Mouse (Mus musculus) lung, postnatal 0 days (tissue): ENCODE measurements at regions not wholly inside any gene's neighbourhood (a gene's known extent, or its start where the extent isn't known, plus 50 kb on each side); places are given as distances from the start of the nearest gene placed in this dataset.

Source experiments
- ATAC-seq: fragments of 200-750 bp; cut with Nextera tagmentation; 2 replicates; pipeline ENCODE4 v1.8.0; 2017; ENCODE audit warnings: moderate library complexity
- DNase-seq: peaks from one replicate; pipeline ENCODE4 v3.0.0-alpha.2; 2016; ENCODE audit warnings: low spot score
- H3K27ac ChIP-seq: fragments of 300-500 bp; sonication (generic); 2 replicates; pipeline ENCODE4 v1.5.1; 2014; ENCODE audit warnings: antibody characterized with exemption, mild to moderate bottlenecking, low read length, mixed read lengths
- H3K27me3 ChIP-seq: fragments of 300-500 bp; sonication (generic); replicated peaks from 2 replicates; pipeline ENCODE4 v1.6.1; 2014; ENCODE audit warnings: low read length, mixed read lengths; ENCODE audit not compliant: insufficient read depth
- H3K36me3 ChIP-seq: fragments of 300-500 bp; sonication (generic); 2 replicates; pipeline ENCODE4 v1.6.1; 2014; ENCODE audit warnings: low read length, mixed read lengths; ENCODE audit not compliant: insufficient read depth
- H3K4me1 ChIP-seq: fragments of 300-500 bp; sonication (generic); 2 replicates; pipeline ENCODE4 v1.6.1; 2014; ENCODE audit warnings: antibody characterized with exemption, low read depth, low read length, mixed read lengths; ENCODE audit not compliant: insufficient read depth
- H3K4me2 ChIP-seq: fragments of 300-500 bp; sonication (generic); replicated peaks from 2 replicates; pipeline ENCODE4 v1.6.1; 2014; ENCODE audit warnings: low read depth, mild to moderate bottlenecking, low read length, moderate library complexity, mixed read lengths
- H3K4me3 ChIP-seq: fragments of 300-500 bp; sonication (generic); 2 replicates; pipeline ENCODE4 v1.5.1; 2014; ENCODE audit warnings: low read depth, low read length
- H3K9ac ChIP-seq: fragments of 300-500 bp; sonication (generic); replicated peaks from 2 replicates; pipeline ENCODE4 v1.6.1; 2014; ENCODE audit warnings: low read depth, mild to moderate bottlenecking
- H3K9me3 ChIP-seq: fragments of 300-500 bp; sonication (generic); 2 replicates; pipeline ENCODE4 v1.6.1; 2016; ENCODE audit warnings: low read length, mixed read lengths
- CTCF ChIP-seq: IDR thresholded peaks from 2 replicates; pipeline ENCODE4 v1.5.1; 2016; ENCODE audit warnings: antibody characterized with exemption, mild to moderate bottlenecking
- EP300 ChIP-seq: IDR thresholded peaks from 2 replicates; pipeline ENCODE4 v1.6.1; 2016; ENCODE audit warnings: antibody characterized with exemption, mild to moderate bottlenecking, control low read depth
- WGBS: fragments of 180-500 bp; shearing (Covaris S2); extraction: QIAGEN DNeasy Blood & Tissue Kit; methylation state at CpG from one replicate; pipeline ENCODE4 v1.1.7; 2014; 5-methylcytosine and 5-hydroxymethylcytosine counted together

DNA sequence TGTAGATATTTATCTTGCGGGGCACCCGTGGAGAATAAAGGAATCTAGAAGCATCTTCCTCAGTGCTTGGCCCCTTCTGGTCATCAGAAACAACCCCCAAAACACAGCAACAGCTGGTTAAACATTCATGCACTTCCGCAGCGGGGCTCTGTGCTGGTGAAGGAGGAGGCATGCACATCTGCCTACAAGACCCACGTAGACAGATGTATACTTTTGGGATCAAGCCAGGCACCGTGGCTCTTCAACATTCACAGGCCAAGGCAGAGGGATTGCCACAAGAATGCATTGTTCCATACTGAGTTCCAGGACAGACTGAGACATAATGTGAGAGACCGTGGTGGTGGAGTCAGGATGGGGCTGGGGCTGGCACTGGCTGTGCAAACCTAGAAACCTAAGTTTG is 103.0 kb upstream of the Tmem260 start:
- DNase-seq (no peak), ATAC-seq (no peak)
- no peak overlapping the region for H3K9ac ChIP-seq
- no peaks in the 10 kb centered on the region for H3K4me1 ChIP-seq
- no peak overlapping the region for H3K4me3 ChIP-seq
- H3K27me3 ChIP-seq = no peaks in the 10 kb centered on the region
- WGBS = 50% methylated on average over 7 of the region's 7 CpGs
- no peak overlapping the region for H3K4me2 ChIP-seq
- no peaks in the 10 kb centered on the region for H3K36me3 ChIP-seq
- no peak overlapping the region for H3K27ac ChIP-seq
- H3K9me3 ChIP-seq = no peaks in the 10 kb centered on the region
- TF ChIP-seq EP300 (no peak), CTCF (no peak)

DNA sequence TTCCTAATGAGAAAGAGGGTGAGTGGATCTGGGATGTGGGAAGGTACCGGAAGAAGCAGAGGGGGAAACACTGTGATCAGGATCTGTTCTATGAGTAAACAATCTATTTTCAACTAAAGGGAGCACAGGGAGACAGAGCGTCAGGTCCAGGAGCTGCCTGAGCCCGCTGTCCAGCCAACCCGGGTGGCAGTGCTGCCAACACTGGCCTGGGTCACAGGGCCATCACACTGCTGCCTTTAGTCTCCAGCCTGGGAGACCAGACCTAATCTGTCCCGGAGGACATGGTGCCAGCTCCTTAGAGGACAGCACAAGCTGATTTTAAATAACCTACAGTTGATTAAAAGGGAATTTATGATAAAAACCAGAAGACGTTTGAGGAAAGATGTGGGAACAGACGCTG is 100.0 kb upstream of the Tmem260 start:
- no peaks in the 10 kb centered on the region for H3K36me3 ChIP-seq
- H3K9ac ChIP-seq = no peak overlapping the region

DNA sequence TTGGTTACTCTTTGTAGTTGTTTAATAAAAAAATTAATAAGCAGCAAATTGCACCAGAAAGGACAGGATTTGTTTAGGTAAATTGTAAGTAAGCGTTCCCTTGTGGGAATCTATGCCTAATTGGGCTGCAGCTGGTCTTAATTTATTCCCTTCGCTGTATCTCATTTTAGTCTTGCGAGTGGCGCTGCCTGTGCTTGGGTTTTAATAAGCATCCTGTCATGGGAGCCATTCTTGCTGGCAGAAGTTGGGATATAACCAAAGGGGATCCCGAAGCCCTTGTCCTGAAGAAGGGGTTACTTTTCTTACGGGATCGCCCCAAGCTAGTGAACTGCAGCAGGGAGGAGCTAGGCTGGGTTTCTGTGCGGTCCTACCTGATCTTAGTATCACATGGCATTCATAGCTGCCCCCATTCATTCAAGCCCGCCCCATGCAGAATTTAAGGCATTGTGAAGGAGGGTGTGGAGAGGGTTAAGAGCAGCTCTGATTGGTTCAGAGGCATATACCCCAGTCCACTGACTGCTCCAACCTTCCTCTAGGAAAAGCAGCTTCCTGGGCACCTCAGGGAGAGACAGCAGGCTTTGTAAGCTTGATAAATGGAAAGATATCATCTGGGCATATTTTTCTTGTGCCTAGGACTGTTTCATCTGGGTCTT is 96.4 kb upstream of the Tmem260 start:
- no peak overlapping the region for H3K4me3 ChIP-seq
- 84% methylated on average over 9 of the region's 9 CpGs for WGBS
- H3K4me2 ChIP-seq = no peak overlapping the region
- no peak overlapping the region for H3K27ac ChIP-seq
- H3K4me1 ChIP-seq = no peaks in the 10 kb centered on the region
- ATAC-seq (no peak), DNase-seq (no peak)
- no peaks in the 10 kb centered on the region for H3K9me3 ChIP-seq
- no peaks in the 10 kb centered on the region for H3K36me3 ChIP-seq
- no peak for TF ChIP-seq CTCF
- TF ChIP-seq EP300 = no peak
- H3K9ac ChIP-seq = no peak overlapping the region
- no peaks in the 10 kb centered on the region for H3K27me3 ChIP-seq

More for the DNA sequence above, 100.0 kb upstream of the Tmem260 start:
- H3K9me3 ChIP-seq = no peaks in the 10 kb centered on the region
- DNase-seq (no peak), ATAC-seq (no peak)
- H3K27ac ChIP-seq = no peak overlapping the region
- TF ChIP-seq CTCF (no peak), EP300 (no peak)
- H3K27me3 ChIP-seq = no peaks in the 10 kb centered on the region
- no peak overlapping the region for H3K4me3 ChIP-seq
- H3K4me1 ChIP-seq = no peaks in the 10 kb centered on the region
- WGBS = 72% methylated on average over 7 of the region's 7 CpGs
- no peak overlapping the region for H3K4me2 ChIP-seq

DNA sequence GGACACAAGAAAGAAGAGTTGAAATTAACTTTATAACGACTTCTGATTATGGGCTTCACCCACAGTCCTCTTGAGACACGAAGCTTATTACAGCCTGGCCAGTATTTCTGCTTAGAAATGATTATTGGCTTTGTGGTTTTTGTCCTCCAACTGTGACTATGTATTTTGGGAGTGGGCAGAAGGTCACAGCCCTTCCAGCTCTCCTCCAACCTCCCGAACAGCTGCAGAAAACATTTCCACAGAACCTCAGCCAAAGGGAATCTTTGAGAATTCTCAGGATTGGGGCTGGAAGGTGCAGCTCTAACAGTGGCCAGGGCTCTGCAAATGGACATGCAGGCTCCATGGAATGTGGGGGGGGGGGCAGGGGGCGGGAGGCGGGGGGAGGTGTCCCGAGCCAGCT is 94.3 kb upstream of the Tmem260 start:
- DNase-seq = no peak
- no peaks in the 10 kb centered on the region for H3K36me3 ChIP-seq
- no peak overlapping the region for H3K27ac ChIP-seq

DNA sequence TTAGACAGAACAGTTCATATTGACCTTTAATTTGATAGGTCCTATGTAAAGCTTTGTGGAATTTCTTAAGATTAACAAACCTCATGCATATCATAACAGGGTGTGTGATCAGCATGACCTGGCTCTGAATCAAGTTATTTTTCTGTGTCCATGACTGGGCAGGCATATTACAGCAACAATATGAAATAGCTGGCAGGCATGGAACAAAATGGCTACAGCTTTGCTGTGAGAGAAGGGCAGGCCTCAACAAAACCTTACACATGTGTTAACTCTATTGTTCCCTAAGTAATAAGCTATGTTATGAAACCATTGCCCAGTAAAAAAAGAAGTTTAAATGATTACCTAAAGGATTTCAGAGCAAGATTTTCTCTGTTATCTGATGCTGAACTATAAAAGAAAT is 93.1 kb upstream of the Tmem260 start:
- Histone ChIP-seq H3K36me3 (no peaks in the 10 kb centered on the region), H3K9me3 (no peaks in the 10 kb centered on the region), H3K27ac (no peak overlapping the region), H3K27me3 (no peaks in the 10 kb centered on the region), H3K4me3 (no peak overlapping the region), H3K9ac (no peak overlapping the region), H3K4me1 (no peaks in the 10 kb centered on the region), H3K4me2 (no peak overlapping the region)
- TF ChIP-seq EP300 (no peak), CTCF (no peak)
- ATAC-seq = no peak
- no peak for DNase-seq

More for the DNA sequence above, 94.3 kb upstream of the Tmem260 start:
- WGBS = 57% methylated on average over 6 of the region's 6 CpGs
- ATAC-seq = no peak
- TF ChIP-seq EP300 (no peak), CTCF (no peak)
- H3K4me2 ChIP-seq = no peak overlapping the region
- no peak overlapping the region for H3K4me3 ChIP-seq
- no peaks in the 10 kb centered on the region for H3K9me3 ChIP-seq
- H3K9ac ChIP-seq = no peak overlapping the region
- H3K27me3 ChIP-seq = no peaks in the 10 kb centered on the region
- H3K4me1 ChIP-seq = no peaks in the 10 kb centered on the region

DNA sequence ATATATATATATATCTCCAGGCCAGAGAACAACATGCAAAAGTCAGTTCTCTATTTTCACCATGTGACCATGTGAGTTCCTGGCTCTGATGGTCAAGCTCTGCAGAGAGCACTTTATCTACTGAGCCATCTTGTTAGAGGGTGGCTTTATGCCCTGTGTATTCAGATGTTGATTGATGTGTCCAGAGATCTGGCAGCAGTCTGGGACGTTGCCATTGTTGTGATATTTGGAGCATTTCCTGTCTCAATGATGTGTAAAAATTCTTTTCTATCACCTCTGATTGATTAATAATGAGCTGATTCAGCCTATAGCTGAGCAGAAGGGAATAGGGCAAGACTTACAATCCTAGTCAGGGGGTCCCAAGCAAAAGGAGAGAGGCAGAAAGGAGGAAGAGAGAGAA is 91.7 kb upstream of the Tmem260 start:
- Histone ChIP-seq H3K4me3 (no peak overlapping the region), H3K27ac (no peak overlapping the region), H3K27me3 (no peaks in the 10 kb centered on the region), H3K9me3 (no peaks in the 10 kb centered on the region), H3K36me3 (no peaks in the 10 kb centered on the region), H3K4me2 (no peak overlapping the region), H3K9ac (no peak overlapping the region), H3K4me1 (no peaks in the 10 kb centered on the region)
- no peak for DNase-seq
- no peak for ATAC-seq
- TF ChIP-seq EP300 (no peak), CTCF (no peak)
- 17% methylated on average over 1 of the region's 1 CpGs for WGBS

DNA sequence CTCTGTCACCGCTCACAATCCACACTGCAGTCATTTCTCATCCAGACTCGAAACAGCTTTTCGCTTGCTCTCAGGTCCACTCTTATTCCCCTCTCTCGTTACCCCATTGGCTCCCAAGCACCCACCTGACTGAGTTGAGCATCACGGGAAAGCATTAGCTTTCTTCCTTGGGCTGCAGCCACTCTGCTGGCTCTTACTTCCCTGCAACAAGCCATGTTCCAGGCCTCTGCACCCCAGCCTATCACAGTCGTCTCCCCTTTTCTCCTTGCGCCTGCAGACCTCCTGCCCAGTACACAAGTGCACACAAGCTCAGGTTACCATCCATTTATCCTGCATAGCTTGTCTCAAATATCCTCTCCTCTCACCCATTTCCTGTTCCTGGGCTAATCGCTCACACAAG is 88.5 kb upstream of the Tmem260 start:
- ATAC-seq = no peak
- Histone ChIP-seq H3K27ac (no peak overlapping the region), H3K27me3 (no peaks in the 10 kb centered on the region), H3K9ac (no peak overlapping the region), H3K36me3 (no peaks in the 10 kb centered on the region), H3K4me1 (no peaks in the 10 kb centered on the region), H3K4me2 (no peak overlapping the region), H3K4me3 (no peak overlapping the region), H3K9me3 (no peaks in the 10 kb centered on the region)
- DNase-seq = no peak
- no peak for TF ChIP-seq EP300
- no peak for TF ChIP-seq CTCF
- WGBS = 63% methylated on average over 8 of the region's 8 CpGs
